Mouse (Mus musculus) layer of hippocampus, adult 11-12 months (tissue): ENCODE results near the gene Tmem204.

Source experiments
- DNase-seq: peaks from one replicate; pipeline ENCODE4 v3.0.0; 2022; ENCODE audit warnings: low spot score

The Tmem204 gene

GRCm38 (mm10) chr17:25084835-25085385 lies 1.5 kb upstream of the Tmem204 start:
- no peak for DNase-seq

DNA sequence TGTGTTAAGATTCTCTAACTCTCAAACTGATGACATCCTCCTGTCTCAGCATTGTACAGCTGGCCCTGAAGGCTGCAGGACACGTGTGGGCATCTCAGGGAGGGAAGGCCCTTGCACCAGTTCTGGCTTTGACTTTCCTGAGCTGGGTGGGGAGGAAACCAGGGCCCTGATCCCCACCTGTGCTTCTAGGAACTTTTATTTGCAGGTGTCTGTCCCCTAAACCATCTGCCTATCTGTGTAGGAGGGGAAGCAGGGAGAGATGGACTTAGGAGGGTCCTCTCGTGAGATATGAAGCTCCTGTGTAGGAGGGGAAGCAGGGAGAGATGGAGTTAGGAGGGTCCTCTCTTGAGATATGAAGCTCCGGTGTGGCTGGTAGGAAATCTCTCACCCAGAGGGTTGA lies 504 bp downstream of the Tmem204 start:
- DNase-seq, result no peak

DNA sequence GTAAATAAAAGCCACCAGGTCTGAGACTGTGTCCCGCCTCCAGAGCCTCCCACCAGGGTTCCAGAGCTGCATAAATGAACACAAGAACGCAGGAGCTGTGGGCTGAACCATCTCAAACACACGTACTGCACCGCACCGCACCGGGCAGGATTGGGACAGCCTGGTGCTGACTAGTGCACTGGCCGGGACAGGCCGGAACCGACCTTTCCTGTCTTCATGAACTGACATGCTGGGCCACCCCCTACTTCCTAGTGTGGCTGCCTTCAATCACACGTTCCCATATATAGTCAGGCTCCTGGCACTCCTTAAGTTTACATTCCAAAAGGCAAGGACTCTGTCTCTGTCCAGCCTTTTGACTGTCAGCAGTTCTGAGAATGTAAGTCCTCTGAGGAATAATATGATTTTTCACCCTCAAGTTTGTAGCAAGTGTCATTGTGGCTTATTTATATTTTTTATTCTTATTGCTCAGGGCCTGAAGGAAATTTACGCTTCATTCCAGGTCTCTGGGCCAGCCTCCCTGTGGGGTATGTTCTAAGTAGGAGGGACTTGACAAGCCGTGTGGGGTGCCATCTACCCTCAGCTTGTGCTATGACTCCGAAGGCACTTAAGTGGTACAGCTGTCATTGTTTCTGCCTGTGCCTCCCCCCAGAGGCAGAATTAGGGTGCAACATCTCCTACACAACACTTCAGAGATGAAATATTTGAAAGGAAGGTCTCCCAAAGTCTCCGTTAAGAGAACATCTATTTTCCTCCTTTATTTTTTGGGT lies 1.1 kb downstream of the Tmem204 start:
- no peak for DNase-seq

DNA sequence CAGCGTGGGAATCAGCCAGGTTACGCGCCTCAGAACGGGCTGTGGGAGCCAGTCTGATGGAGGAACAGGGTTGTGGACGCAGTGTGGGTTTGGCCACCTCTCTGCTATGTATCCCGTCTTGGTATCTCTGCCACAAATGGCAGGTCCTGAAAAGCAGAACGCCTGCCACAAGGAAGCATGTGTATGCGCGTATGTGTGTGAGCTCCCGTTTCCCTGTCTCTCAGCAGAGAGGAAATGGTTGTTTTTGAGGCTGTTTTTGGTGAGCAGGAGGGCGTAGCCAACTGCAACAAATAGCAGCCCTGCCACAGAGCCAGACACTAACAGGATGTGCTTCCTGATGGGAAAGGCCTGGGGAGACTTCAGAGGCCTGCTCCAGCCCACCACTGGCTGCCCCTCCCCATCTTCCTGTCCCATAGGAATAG lies 2.4 kb downstream of the Tmem204 start:
- peak; percentile 23 for DNase-seq

GRCm38 (mm10) chr17:25080210-25080609 lies 3.2 kb downstream of the Tmem204 start:
- DNase-seq, result no peak

DNA sequence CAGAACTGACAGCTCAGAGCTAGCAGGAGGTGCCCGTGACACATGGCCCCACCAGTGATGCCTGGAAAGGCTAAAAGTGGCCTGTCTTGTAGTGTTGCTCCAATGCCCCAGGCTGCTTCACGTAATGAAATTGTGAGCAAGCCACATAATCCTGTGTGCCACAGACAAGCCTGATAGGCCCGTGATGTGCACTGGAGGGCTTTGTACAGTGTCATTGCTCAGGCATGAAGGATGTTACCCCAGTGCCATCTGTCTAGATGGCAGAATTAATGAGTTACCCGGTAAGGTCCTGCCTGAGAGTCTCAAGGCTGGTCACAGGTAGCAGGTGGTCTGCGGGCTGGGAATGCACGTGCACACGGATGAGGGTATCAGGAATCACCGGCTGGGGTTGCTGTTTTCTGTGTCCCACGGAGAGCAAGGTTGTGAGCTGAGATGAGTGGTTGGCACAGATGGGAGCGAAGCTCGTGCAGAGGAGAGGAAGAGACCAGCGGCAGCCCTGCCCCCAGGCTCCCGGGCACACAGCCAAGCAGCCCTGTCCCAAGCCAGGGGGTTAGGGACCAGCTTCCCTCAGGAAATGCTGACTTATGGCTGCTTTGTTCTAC lies 5.5 kb downstream of the Tmem204 start:
- peak; percentile 60 for DNase-seq

DNA sequence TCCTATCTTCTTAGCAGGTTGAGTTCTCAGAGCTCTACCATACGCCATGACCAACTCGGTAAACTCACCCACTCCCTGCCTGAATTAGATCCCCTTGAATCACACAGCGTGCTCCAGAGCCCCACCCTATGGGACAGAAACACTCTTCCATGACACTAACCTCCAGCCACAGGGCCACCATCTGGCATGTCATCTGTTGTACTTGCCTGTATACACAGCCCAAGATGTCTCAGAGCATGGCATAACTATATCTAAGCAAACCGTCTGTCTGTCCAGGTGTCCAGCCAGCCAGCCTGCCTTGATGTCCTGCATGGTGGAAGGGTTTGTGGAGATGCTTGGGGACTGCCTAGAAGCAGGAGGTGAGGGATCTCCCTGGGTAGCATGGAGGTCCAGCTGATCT lies 6.5 kb downstream of the Tmem204 start:
- DNase-seq, result no peak

DNA sequence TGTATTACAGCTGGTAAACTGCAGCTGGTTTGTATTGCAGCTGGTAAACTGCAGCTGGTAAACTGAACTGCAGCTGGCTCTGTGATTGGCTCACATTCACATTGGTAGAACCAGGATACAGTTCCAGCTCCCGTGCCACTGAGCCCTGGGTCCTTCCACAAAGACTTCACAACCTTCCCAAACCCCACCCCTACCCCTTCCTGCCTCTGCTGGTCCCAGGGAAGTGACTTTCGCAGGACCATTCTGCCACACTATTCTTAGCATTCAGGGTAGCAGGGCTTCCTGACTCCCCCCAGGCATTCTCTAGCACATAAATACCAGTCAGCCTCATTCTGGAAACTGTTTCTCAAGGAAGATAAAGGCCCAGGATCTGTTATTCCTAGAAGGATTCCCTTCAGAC lies 14.7 kb downstream of the Tmem204 start:
- DNase-seq, result no peak

DNA sequence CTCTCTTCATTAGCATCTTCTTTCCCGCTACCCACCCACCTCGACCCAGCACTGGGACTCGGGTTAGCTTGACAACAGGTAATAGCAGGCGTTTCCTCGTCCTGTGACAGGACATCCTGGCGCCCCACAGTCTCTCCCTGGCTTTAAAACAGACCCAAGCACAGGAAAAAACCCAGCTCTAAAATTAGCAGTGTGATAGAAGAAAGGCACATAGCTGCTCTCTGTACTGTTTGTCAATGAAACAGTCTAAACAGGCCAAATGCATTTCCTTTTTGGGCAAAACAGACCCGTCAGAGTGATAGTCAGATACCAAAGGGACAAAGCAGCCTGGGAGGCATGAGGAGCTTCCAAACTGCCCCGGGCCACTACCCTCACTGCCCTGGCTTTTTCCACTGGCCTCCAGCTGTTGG lies 15.9 kb downstream of the Tmem204 start:
- no peak for DNase-seq

DNA sequence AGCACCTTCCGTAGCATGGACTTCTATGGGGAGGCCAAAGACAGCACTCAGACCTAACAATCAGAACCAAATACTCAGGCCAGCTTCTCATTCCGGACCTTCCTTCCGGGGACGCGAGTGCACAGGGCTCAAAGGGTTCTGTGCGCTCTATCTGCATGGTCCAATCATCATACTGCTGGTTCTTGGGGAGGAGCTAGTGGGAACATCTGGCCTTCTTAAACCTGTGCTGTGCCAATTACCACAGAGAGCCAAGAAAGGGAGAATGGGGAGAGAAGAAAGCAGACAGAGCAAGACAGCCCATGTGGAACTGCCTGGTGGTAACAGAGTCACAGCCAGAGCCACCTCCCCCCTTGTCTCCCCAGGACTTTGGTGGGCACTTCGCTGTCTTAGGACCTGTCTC lies 16.8 kb downstream of the Tmem204 start:
- DNase-seq, result no peak

DNA sequence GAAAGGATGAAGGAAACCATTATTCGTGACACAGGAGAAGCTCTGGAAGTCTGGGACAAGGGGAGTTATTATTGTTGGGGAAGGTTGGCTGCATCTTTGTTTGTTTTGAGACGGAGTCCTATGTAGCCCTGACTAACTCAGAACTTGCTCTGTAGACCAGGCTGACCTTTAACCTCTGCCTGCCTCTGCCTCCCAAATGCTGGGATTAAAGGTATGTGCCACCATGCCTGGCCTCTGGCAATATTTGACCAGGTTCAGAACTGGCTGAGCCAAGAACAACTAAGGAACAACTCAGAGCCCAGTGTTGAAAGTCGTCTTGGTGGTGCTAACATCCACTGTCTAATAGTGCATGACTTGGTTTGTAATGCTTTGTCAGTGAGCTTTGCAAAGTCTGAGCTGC lies 18.2 kb downstream of the Tmem204 start:
- DNase-seq, result no peak

- no peak for DNase-seq
Measured at GRCm38 (mm10) chr17:25064351-25064750, 19.0 kb downstream of the Tmem204 start.

- DNase-seq, result no peak
Measured at GRCm38 (mm10) chr17:25063872-25064271, 19.5 kb downstream of the Tmem204 start.

GRCm38 (mm10) chr17:25063261-25063660 lies 20.1 kb downstream of the Tmem204 start:
- no peak for DNase-seq

DNA sequence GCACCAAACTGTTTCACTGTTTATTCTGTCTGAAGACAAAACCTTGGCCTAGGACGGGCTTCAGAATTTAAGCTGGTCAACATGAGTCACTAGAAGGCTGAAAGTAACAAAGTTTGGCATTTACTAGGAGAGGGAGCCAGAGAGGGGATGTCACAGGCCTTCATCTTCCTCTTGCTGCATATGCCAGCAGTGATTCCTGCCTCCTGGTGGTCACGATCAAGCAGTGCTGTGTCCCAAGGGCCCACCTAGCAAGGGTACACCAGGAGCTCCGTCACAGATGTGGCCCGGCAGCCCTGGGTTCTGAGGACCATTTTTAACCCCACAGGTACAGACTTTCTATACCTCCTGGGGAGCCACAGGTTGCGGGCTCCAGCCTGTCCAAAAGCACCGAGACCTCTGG lies 26.4 kb downstream of the Tmem204 start:
- no peak for DNase-seq

GRCm38 (mm10) chr17:25053274-25053673 lies 30.1 kb downstream of the Tmem204 start:
- DNase-seq, result no peak

DNA sequence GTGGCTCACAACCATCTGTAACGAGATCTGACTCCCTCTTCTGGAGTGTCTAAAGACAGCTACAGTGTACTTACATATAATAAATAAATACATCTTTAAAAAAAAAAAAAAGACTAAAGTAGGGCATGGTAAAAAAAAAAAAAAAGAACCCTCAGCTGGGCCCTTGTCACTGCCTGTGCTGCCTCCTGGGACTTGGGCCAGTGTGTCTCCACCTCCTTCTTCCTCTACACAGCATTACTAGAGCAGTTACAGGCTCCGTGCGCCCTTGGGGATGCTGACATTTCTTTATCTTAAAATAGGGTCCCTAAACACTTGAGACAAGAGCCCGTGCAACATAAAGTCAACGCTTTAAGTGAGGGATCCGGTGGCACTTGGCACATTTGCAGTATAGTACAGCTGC lies 36.2 kb downstream of the Tmem204 start:
- DNase-seq, result no peak

- DNase-seq, result no peak
Measured at GRCm38 (mm10) chr17:25045281-25045680, 38.1 kb downstream of the Tmem204 start.

DNA sequence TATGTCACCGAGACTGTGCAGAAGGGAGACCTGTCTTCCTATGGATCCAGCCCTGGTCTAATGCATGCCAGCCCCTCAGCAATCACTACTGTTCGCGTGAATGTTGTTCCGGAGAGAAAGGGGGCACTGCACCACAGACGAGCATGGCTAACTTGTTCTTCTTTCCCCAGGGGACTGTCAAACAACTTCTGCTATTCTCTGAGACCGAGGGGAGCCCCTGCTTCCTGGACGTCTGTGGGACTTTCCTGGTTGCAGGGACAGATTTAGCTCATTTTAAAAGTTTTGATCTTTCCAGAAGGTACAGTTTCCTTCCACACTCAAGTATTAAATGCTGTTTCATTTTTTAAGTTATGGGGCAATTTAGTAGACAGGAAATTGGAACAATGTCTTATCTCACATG lies 38.5 kb downstream of the Tmem204 start:
- DNase-seq, result no peak

- no peak for DNase-seq
Measured at GRCm38 (mm10) chr17:25036183-25036582, 47.2 kb downstream of the Tmem204 start.

DNA sequence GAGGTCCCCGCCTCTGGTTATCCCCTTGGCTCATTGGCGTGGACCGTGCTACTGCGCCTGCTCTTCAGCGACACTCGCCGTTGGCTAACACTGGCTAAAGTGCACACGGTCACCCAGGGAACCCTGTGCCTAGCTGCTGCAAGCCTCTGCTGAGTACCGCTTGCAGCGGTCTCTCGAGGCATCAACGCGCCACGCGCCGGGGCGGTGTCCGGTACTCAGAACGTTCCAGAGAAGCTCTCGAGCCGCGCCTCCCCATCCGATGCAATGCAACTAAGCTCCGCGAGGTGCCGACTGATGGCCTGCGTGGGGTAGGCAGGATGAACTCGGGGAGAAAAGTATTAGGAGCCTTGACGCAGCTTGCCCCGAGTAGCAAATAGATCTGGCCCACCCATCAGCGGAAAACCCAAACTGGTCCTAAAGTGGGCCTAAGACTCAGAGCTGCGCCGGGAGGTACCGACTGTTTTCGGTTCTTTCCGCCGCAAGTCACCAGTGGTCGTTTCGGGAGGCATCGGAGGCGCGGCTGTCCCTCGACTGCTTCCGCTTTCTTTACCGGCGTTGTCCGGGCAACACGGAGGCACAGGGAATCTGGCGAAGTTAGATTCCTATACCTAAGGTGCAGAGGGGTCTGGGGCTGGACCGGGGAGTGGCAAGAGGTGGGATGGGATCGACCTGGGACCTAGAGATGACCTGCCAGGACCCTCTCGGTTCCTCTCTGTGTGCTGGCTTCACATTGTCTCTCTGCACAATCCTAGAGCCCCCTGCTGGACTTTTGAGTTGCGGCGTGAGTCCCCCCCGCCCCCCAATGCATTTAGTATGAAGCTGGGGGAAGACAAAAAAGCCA lies 66.9 kb downstream of the Tmem204 start:
- peak; percentile 25 for DNase-seq

DNA sequence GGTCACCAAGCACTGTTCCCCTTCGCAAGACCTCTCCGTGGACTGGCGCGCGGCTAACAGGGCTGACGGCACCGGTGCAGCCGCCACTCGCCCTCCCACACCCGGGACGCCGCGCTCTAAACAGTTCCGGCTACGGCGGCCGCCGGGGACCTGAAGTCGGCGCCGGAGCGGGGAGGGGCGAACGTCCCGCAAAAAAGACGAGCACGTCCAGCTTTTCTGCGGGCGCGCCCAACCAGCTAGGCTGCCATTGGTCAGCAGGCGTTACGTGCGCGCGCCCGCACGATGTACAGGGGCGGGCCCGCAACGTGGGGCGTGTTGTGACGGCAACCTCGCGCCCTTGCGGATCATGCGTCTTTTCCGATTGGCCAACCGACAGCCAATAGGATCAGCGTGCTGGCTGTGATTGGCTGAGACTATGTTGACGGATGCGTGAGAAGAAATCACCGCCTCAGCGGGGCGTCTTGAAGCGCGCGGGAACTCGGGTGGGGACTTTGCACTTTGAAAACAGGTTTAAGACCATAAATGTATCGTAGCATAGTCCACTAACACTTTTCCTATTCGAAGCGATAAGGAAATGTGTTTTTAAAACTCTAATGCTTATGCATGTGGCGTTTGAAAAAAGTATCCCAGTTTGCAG lies 67.6 kb downstream of the Tmem204 start, which contains the start of the genes Cramp1l and Ift140:
TSS of gene Cramp1l (minus strand) at position 134 of the 637 bp plus-strand sequence.
TSS of gene Ift140 (plus strand) at position 431 of the 637 bp plus-strand sequence.
- peak; percentile 99 for DNase-seq
